Mouse (Mus musculus) erythroblast, embryonic 14.5 days (primary cell): Measurements from ENCODE around the gene Nsd2.

Experiments
- GATA1 ChIP-seq: IDR thresholded peaks from 2 replicates; pipeline ENCODE4 v1.6.1; 2012; ENCODE audit warnings: low read length, inconsistent platforms, mixed read lengths
- TAL1 ChIP-seq: IDR thresholded peaks from 3 replicates; pipeline ENCODE4 v1.6.1; 2012; ENCODE audit warnings: low read length, inconsistent platforms, mixed read lengths

DNA sequence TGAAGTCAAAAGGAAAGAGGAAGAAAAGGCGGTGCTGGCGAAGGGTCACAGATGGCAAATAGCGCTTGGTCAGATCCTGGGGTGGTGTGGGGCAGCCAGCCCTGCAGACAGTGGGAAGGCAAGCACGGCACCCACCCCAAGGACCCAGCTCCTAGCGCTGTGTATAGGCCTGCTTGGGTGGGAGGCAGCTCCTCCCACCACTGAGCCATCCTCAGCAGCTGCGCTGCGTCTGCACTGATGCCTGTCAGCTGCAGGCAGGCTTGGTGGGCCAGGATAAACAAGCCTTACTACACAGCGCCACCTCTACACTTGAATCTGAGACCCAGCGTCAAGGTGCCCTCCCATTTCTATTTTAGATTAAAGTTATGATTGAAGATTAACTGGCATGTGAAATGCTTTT, 74.6 kb downstream of the Nsd2 start:
- no peak for TF ChIP-seq TAL1
- no peak for TF ChIP-seq GATA1
